Mouse (Mus musculus): Measurements from ENCODE around the gene Ret. TPM values are rescaled to one million over a fixed set of nuclear protein-coding genes. Genes with fewer than 3 reads are reported as not detected.

Ret gene
- polyA plus RNA-seq, 1 experiment from 2014 or later, result 1.3 TPM

- peaks cover 22% of the 10 kb centered on the region; the same call in 1 of the 2 replicates for H3K36me3 ChIP-seq (ENCODE audit: insufficient read depth, low read length)
- TF ChIP-seq CTCF (IDR thresholded peaks at IDR 0.05), result no peak
- TF ChIP-seq EP300 (IDR thresholded peaks at IDR 0.05), result peak; percentile 68
- DNase-seq (ENCODE audit: low spot score), result peak; percentile 64
- 65% methylated on average over 1 of the region's 1 CpGs for WGBS
- H3K4me2 ChIP-seq (replicated peaks; ENCODE audit: low read depth, low read length), result no peak overlapping the region
- peak; percentile 70 for ATAC-seq
- no peak overlapping the region for H3K9ac ChIP-seq (replicated peaks; ENCODE audit: low read depth)
- no peaks in the 10 kb centered on the region for H3K27me3 ChIP-seq (replicated peaks; ENCODE audit: insufficient read depth, low read length)
- H3K4me3 ChIP-seq (ENCODE audit: low read depth, low read length), result no peak overlapping the region
- no peaks in the 10 kb centered on the region for H3K9me3 ChIP-seq (ENCODE audit: low read length)
- peaks cover 2% of the 10 kb centered on the region; the same call in 1 of the 2 replicates for H3K4me1 ChIP-seq (ENCODE audit: insufficient read depth, low read depth, low read length)
- peak overlapping the region; percentile 35; the same call in 1 of the 2 replicates for H3K27ac ChIP-seq (ENCODE audit: low read length)
Measured at GRCm38 (mm10) chr6:118122767-118123166, 74.8 kb downstream of the Ret start.

DNA sequence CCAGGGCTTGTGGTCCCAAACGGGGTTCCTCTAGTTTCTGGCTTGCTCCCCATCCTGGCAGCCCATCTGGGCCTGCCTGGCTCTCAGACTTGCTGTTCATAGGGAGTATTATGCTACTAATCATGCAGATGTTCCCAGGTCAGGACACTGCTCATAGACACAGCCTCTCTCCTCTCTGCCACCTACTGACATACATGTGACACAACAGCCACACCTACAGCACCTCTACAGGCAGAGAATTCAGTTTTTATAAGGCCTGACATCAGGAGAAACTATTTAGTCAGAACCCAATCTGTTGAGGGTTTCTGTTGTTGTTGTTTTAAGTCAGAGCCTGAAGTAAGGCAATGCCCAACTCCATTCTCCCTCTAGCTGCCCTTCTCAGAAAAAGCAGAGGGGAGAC, 85.7 kb downstream of the Ret start:
- H3K9ac ChIP-seq (replicated peaks; ENCODE audit: low read depth), result no peak overlapping the region
- WGBS, result 54% methylated on average over 1 of the region's 1 CpGs
- H3K4me1 ChIP-seq (ENCODE audit: insufficient read depth, low read depth, low read length), result no peaks in the 10 kb centered on the region
- H3K36me3 ChIP-seq (ENCODE audit: insufficient read depth, low read length), result peaks cover 16% of the 10 kb centered on the region; the same call in 1 of the 2 replicates
- H3K27ac ChIP-seq (ENCODE audit: low read length), result no peak overlapping the region
- TF ChIP-seq EP300 (IDR thresholded peaks at IDR 0.05) (no peak), CTCF (IDR thresholded peaks at IDR 0.05) (peak; percentile 60)
- no peak for DNase-seq (ENCODE audit: low spot score)
- H3K27me3 ChIP-seq (replicated peaks; ENCODE audit: insufficient read depth, low read length), result no peaks in the 10 kb centered on the region
- no peak overlapping the region for H3K4me2 ChIP-seq (replicated peaks; ENCODE audit: low read depth, low read length)
- H3K4me3 ChIP-seq (ENCODE audit: low read depth, low read length), result no peak overlapping the region
- no peaks in the 10 kb centered on the region for H3K9me3 ChIP-seq (ENCODE audit: low read length)
- no peak for ATAC-seq

Other genes with a start within 250 kb of the Ret start
- 26.3 and 35.2 TPM in 2 replicates for gene Rasgef1a, start 186.3 kb downstream of the Ret start, polyA plus RNA-seq (2015; fragmentation: Nextera tagmentation; extraction: Ambion mirVana)
- 35.2 and 36.6 TPM in 2 replicates for gene Csgalnact2, start 58.6 kb downstream of the Ret start, polyA plus RNA-seq (2015; fragmentation: Nextera tagmentation; extraction: Ambion mirVana)
- gene Bms1, start 221.8 kb upstream of the Ret start, polyA plus RNA-seq (2015; fragmentation: Nextera tagmentation; extraction: Ambion mirVana), result 14.9 and 15.4 TPM in 2 replicates

All from lung, postnatal 0 days (tissue).